Mouse (Mus musculus) MEL (cell line): ENCODE data around the gene March2. TPM values are rescaled to one million over a fixed set of nuclear protein-coding genes. Genes with fewer than 3 reads are reported as not detected.

Source experiments
- DNase-seq: peaks from one replicate; pipeline ENCODE4 v3.0.0; 2011; ENCODE audit warnings: low read depth, low spot score
- H3K27ac ChIP-seq: 2 replicates; pipeline ENCODE4 v1.5.1; 2012; ENCODE audit warnings: low read depth, mild to moderate bottlenecking, control low read depth, low read length, moderate library complexity; ENCODE audit not compliant: control insufficient read depth
- H3K27me3 ChIP-seq, 2 experiments: fragments of 150-350 bp in 1 of 2; sonication (generic) in 1 of 2; 2 replicates each; pipeline ENCODE4 v1.6.1; 2012; ENCODE audit warnings: low read length in 2 of 2, mild to moderate bottlenecking in 2 of 2, improper control_type of control experiment in 1 of 2, moderate library complexity in 1 of 2; ENCODE audit not compliant: insufficient read depth in 2 of 2, control insufficient read depth in 1 of 2
- H3K36me3 ChIP-seq, 2 experiments: 2 replicates each; pipeline ENCODE4 v1.6.1; 2012 to 2014; ENCODE audit warnings: low read length in 2 of 2, improper control_type of control experiment in 1 of 2, inconsistent platforms in 1 of 2, mild to moderate bottlenecking in 1 of 2; ENCODE audit not compliant: insufficient read depth in 2 of 2, control insufficient read depth in 1 of 2
- H3K4me1 ChIP-seq, 2 experiments: fragments of 150-350 bp in 1 of 2; sonication (generic) in 1 of 2; 2 replicates each; pipeline ENCODE4 v1.6.1; 2012; ENCODE audit warnings: low read length in 2 of 2, improper control_type of control experiment in 1 of 2, mild to moderate bottlenecking in 1 of 2; ENCODE audit not compliant: insufficient read depth in 2 of 2, control insufficient read depth in 1 of 2
- H3K4me3 ChIP-seq, 2 experiments: fragments of 150-350 bp in 1 of 2; sonication (generic) in 1 of 2; 2 replicates each; pipeline ENCODE4 v1.5.1; 2012; ENCODE audit warnings: low read depth in 2 of 2, low read length in 2 of 2, mild to moderate bottlenecking in 2 of 2, moderate library complexity in 2 of 2, control low read depth in 1 of 2, improper control_type of control experiment in 1 of 2; ENCODE audit not compliant: control insufficient read depth in 1 of 2, insufficient read depth in 1 of 2
- H3K79me2 ChIP-seq: 2 replicates; pipeline ENCODE4 v1.6.1; 2012; ENCODE audit warnings: mild to moderate bottlenecking, low read length, moderate library complexity; ENCODE audit not compliant: control insufficient read depth, poor library complexity, insufficient read depth
- H3K9ac ChIP-seq: 2 replicates; pipeline ENCODE4 v1.6.1; 2012; ENCODE audit warnings: low read depth, mild to moderate bottlenecking, control low read depth, low read length, moderate library complexity; ENCODE audit not compliant: control insufficient read depth, poor library complexity, severe bottlenecking
- H3K9me3 ChIP-seq: fragments of 150-350 bp; sonication (generic); replicated peaks from 2 replicates; pipeline ENCODE4 v1.6.1; 2012; ENCODE audit warnings: mild to moderate bottlenecking, low read length, improper control_type of control experiment, moderate library complexity; ENCODE audit not compliant: insufficient read depth
- CHD1 ChIP-seq: IDR thresholded peaks from 2 replicates; pipeline ENCODE4 v1.6.1; 2012; ENCODE audit warnings: low read depth, mild to moderate bottlenecking, inconsistent platforms, low read length, improper control_type of control experiment
- CHD2 ChIP-seq: IDR thresholded peaks from 2 replicates; pipeline ENCODE4 v1.6.1; 2011; ENCODE audit warnings: low read length, improper control_type of control experiment
- CTCF ChIP-seq, 3 experiments: IDR thresholded peaks in 2 of 3; conservative IDR thresholded peaks in 1 of 3; 2 replicates each; pipeline ENCODE4 v1.5.1; 2011 to 2012; ENCODE audit warnings: low read length in 3 of 3, low read depth in 2 of 3, mild to moderate bottlenecking in 2 of 3, improper control_type of control experiment in 1 of 3, inconsistent platforms in 1 of 3, mixed read lengths in 1 of 3, moderate library complexity in 1 of 3; ENCODE audit not compliant: control insufficient read depth in 1 of 3, insufficient read depth in 1 of 3, poor library complexity in 1 of 3, severe bottlenecking in 1 of 3
- ETS1 ChIP-seq: IDR thresholded peaks from 2 replicates; pipeline ENCODE4 v1.6.1; 2012; ENCODE audit warnings: low read depth, mild to moderate bottlenecking, inconsistent platforms, low read length, improper control_type of control experiment, moderate library complexity
- MEF2A ChIP-seq: IDR thresholded peaks from 2 replicates; pipeline ENCODE4 v1.6.1; 2014; ENCODE audit warnings: low read depth, mild to moderate bottlenecking, inconsistent platforms, low read length, improper control_type of control experiment; ENCODE audit not compliant: poor library complexity, insufficient replicate concordance, severe bottlenecking; ENCODE audit errors: extremely low read depth
- MXI1 ChIP-seq: IDR thresholded peaks from 2 replicates; pipeline ENCODE4 v1.6.1; 2011; ENCODE audit warnings: mild to moderate bottlenecking, low read depth, low read length, improper control_type of control experiment
- MYC ChIP-seq: IDR thresholded peaks from 2 replicates; pipeline ENCODE4 v1.6.1; 2011; ENCODE audit warnings: low read depth, mild to moderate bottlenecking, low read length, improper control_type of control experiment, moderate library complexity
- NELFE ChIP-seq: IDR thresholded peaks from 2 replicates; pipeline ENCODE4 v1.6.1; 2011; ENCODE audit warnings: low read depth, low read length, improper control_type of control experiment
- NRF1 ChIP-seq: IDR thresholded peaks from 2 replicates; pipeline ENCODE4 v1.6.1; 2014; ENCODE audit warnings: low read depth, mild to moderate bottlenecking, inconsistent platforms, low read length, improper control_type of control experiment, moderate library complexity; ENCODE audit not compliant: poor library complexity, insufficient read depth, severe bottlenecking
- POLR2AphosphoS2 ChIP-seq: IDR thresholded peaks from 2 replicates; pipeline ENCODE4 v1.6.1; 2011; ENCODE audit warnings: low read length, improper control_type of control experiment
- RAD21 ChIP-seq: IDR thresholded peaks from 2 replicates; pipeline ENCODE4 v1.6.1; 2011; ENCODE audit warnings: mild to moderate bottlenecking, low read depth, low read length, improper control_type of control experiment
- RCOR1 ChIP-seq: IDR thresholded peaks from 2 replicates; pipeline ENCODE4 v1.6.1; 2012; ENCODE audit warnings: low read depth, mild to moderate bottlenecking, inconsistent platforms, low read length, improper control_type of control experiment
- SIN3A ChIP-seq: IDR thresholded peaks from 2 replicates; pipeline ENCODE4 v1.6.1; 2012; ENCODE audit warnings: low read length, improper control_type of control experiment, inconsistent platforms
- SMC3 ChIP-seq: IDR thresholded peaks from 2 replicates; pipeline ENCODE4 v1.6.1; 2011; ENCODE audit warnings: low read depth, low read length, improper control_type of control experiment
- TBP ChIP-seq: IDR thresholded peaks from 2 replicates; pipeline ENCODE4 v1.8.0; 2011; ENCODE audit warnings: low read depth, low read length, improper control_type of control experiment
- USF2 ChIP-seq, 2 experiments: IDR thresholded peaks; 2 replicates each; pipeline ENCODE4 v1.6.1; 2011 to 2012; ENCODE audit warnings: improper control_type of control experiment in 2 of 2, low read length in 2 of 2, borderline replicate concordance in 1 of 2, inconsistent platforms in 1 of 2, low read depth in 1 of 2, mild to moderate bottlenecking in 1 of 2; ENCODE audit not compliant: insufficient read depth in 1 of 2
- ZKSCAN1 ChIP-seq: IDR thresholded peaks from 2 replicates; pipeline ENCODE4 v1.6.1; 2012; ENCODE audit warnings: low read depth, mild to moderate bottlenecking, inconsistent platforms, low read length, improper control_type of control experiment, moderate library complexity
- ZNF384 ChIP-seq: IDR thresholded peaks from 2 replicates; pipeline ENCODE4 v1.6.1; 2012; ENCODE audit warnings: low read depth, mild to moderate bottlenecking, inconsistent platforms, low read length, improper control_type of control experiment
- polyA plus RNA-seq, 2 experiments: library from polyadenylated mRNA; stranded (reverse) in 1 of 2; unstranded in 1 of 2; fragments of >175 nt in 1 of 2; fragments of >200 nt in 1 of 2; gene quantifications; 2 replicates each; pipeline versions ENCODE4 v1.2.1 to v1.2.4; 2012; ENCODE audit warnings: low replicate concordance in 2 of 2, low read depth in 1 of 2; ENCODE audit not compliant: insufficient read length in 2 of 2, insufficient read depth in 1 of 2, missing spikeins in 1 of 2
- total RNA-seq: library from RNA; depleted of rRNA; stranded (reverse); fragments of 300-350 nt; gene quantifications from 2 replicates; pipeline ENCODE4 v1.2.3, GENCODE M21; 2012

The March2 gene
- total and polyA plus RNA-seq, 3 experiments: 10.9 to 18.8 TPM; not detected in 1

- no peak for DNase-seq
- no peaks in the 10 kb centered on the region for H3K27me3 ChIP-seq
- no peaks in the 10 kb centered on the region for H3K79me2 ChIP-seq
- no peak overlapping the region for H3K27ac ChIP-seq
- H3K4me1 ChIP-seq: peaks cover 0 to 5% of the 10 kb centered on the region in 2 experiments; a peak in 1 of 4 replicates
- TF ChIP-seq CTCF (IDR thresholded peaks at IDR 0.05 in 2 of 3, conservative IDR thresholded peaks at IDR 0.05 in 1 of 3; ENCODE audit: control insufficient read depth in 1 of 3, insufficient read depth in 1 of 3, low read depth in 2 of 3, low read length in 3 of 3, poor library complexity in 1 of 3, severe bottlenecking in 1 of 3) (no peak), ZNF384 (peak; percentile 80), SMC3 (no peak)
- H3K4me3 ChIP-seq: no peak overlapping the region
- no peak overlapping the region for H3K9ac ChIP-seq
- no peaks in the 10 kb centered on the region for H3K9me3 ChIP-seq
- peaks cover 0 to 7% of the 10 kb centered on the region in 2 experiments; a peak in 3 of 4 replicates for H3K36me3 ChIP-seq
These were observed 16.3 kb downstream of the March2 start for GRCm38 (mm10) chr17:33702178-33702577.

- TF ChIP-seq USF2 (IDR thresholded peaks at IDR 0.05; ENCODE audit: borderline replicate concordance in 1 of 2, insufficient read depth in 1 of 2, low read depth in 1 of 2, low read length in 2 of 2) (no peak), RCOR1 (no peak), ETS1 (no peak), MYC (no peak), CHD2 (no peak), MEF2A (no peak), POLR2AphosphoS2 (no peak), CTCF (IDR thresholded peaks at IDR 0.05 in 2 of 3, conservative IDR thresholded peaks at IDR 0.05 in 1 of 3; ENCODE audit: control insufficient read depth in 1 of 3, insufficient read depth in 1 of 3, low read depth in 2 of 3, low read length in 3 of 3, poor library complexity in 1 of 3, severe bottlenecking in 1 of 3) (no peak), NRF1 (no peak), SIN3A (no peak), MXI1 (no peak), CHD1 (no peak), ZKSCAN1 (no peak), TBP (no peak), RAD21 (no peak), NELFE (no peak), ZNF384 (no peak)
- peaks cover 8 to 11% of the 10 kb centered on the region in 2 experiments for H3K4me1 ChIP-seq
- peaks cover 6 to 10% of the 10 kb centered on the region in 2 experiments for H3K36me3 ChIP-seq
- H3K27ac ChIP-seq: no peak overlapping the region
- DNase-seq: no peak
- no peaks in the 10 kb centered on the region for H3K79me2 ChIP-seq
- no peaks in the 10 kb centered on the region for H3K27me3 ChIP-seq
- no peak overlapping the region for H3K4me3 ChIP-seq
- H3K9ac ChIP-seq: no peak overlapping the region
- no peaks in the 10 kb centered on the region for H3K9me3 ChIP-seq
These were observed 23.0 kb downstream of the March2 start for GRCm38 (mm10) chr17:33695471-33695870.
